Mouse (Mus musculus): ENCODE results near the gene Pnp. TPM values are rescaled to one million over a fixed set of nuclear protein-coding genes. Genes with fewer than 3 reads are reported as not detected.
"Not testable (repeated sequence)": the region's sequence is repeated elsewhere in the genome, so short reads cannot be mapped to it uniquely, and the experiment has no call there.

The Pnp gene
- total and polyA plus RNA-seq, 2 experiments from 2014 or later = 14.4 to 35.9 TPM

- Histone ChIP-seq H3K27me3 (ENCODE audit: insufficient read depth, low read length) (no peaks in the 10 kb centered on the region), H3K9ac (replicated peaks; ENCODE audit: low read length, poor library complexity, severe bottlenecking) (no peak overlapping the region), H3K27ac (ENCODE audit: low read depth, low read length) (no peak overlapping the region), H3K4me1 (ENCODE audit: insufficient read depth, low read length) (no peaks in the 10 kb centered on the region), H3K4me2 (ENCODE audit: low read depth, low read length, poor library complexity, severe bottlenecking) (no peak overlapping the region), H3K36me3 (ENCODE audit: insufficient read depth, low read length) (no peaks in the 10 kb centered on the region), H3K4me3 (ENCODE audit: low read depth, low read length) (no peak overlapping the region), H3K9me3 (ENCODE audit: low read length) (no peaks in the 10 kb centered on the region)
- no peak for DNase-seq (ENCODE audit: low spot score)
- TF ChIP-seq CTCF (IDR thresholded peaks at IDR 0.05) = no peak
- no peak for ATAC-seq (ENCODE audit: low FRiP score)
- 89% methylated on average over 10 of the region's 10 CpGs for WGBS
Observed at GRCm38 (mm10) chr14:50955487-50955886, 24.6 kb downstream of the Pnp start.

- WGBS = 9% methylated on average over 18 of the region's 19 CpGs
- not testable (repeated sequence) for H3K27ac ChIP-seq (ENCODE audit: low read depth, low read length); H3K36me3 ChIP-seq (ENCODE audit: insufficient read depth, low read length); H3K4me3 ChIP-seq (ENCODE audit: low read depth, low read length); H3K9me3 ChIP-seq (ENCODE audit: low read length); H3K4me1 ChIP-seq (ENCODE audit: insufficient read depth, low read length); H3K9ac ChIP-seq (replicated peaks; ENCODE audit: low read length, poor library complexity, severe bottlenecking); H3K27me3 ChIP-seq (ENCODE audit: insufficient read depth, low read length)
- DNase-seq (ENCODE audit: low spot score) (peak; percentile 27), ATAC-seq (ENCODE audit: low FRiP score) (peak; percentile 87)
- H3K4me2 ChIP-seq (ENCODE audit: low read depth, low read length, poor library complexity, severe bottlenecking) = peak within 1 kb of the TSS; percentile 20; the same call in 1 of the 2 replicates
- TF ChIP-seq CTCF (IDR thresholded peaks at IDR 0.05) = peak; percentile 20
Observed at GRCm38 (mm10) chr14:50955942-50956508, 25.1 kb downstream of the Pnp start, which contains the start of gene Pnp2. Pnp2 (plus strand) TSS chr14:50955992.

- H3K27ac ChIP-seq (ENCODE audit: low read depth, low read length); DNase-seq (ENCODE audit: low spot score); H3K27me3 ChIP-seq (ENCODE audit: insufficient read depth, low read length); H3K9ac ChIP-seq (replicated peaks; ENCODE audit: low read length, poor library complexity, severe bottlenecking); ATAC-seq (ENCODE audit: low FRiP score); H3K4me1 ChIP-seq (ENCODE audit: insufficient read depth, low read length); H3K4me3 ChIP-seq (ENCODE audit: low read depth, low read length); H3K36me3 ChIP-seq (ENCODE audit: insufficient read depth, low read length); H3K9me3 ChIP-seq (ENCODE audit: low read length): not testable (repeated sequence)
- 77% methylated on average over 6 of the region's 6 CpGs for WGBS
- H3K4me2 ChIP-seq (ENCODE audit: low read depth, low read length, poor library complexity, severe bottlenecking) = peak overlapping the region; percentile 20; the same call in 1 of the 2 replicates
Observed at GRCm38 (mm10) chr14:50956724-50957123, 25.8 kb downstream of the Pnp start.

- not testable (repeated sequence) for H3K27me3 ChIP-seq (ENCODE audit: insufficient read depth, low read length); DNase-seq (ENCODE audit: low spot score); H3K4me1 ChIP-seq (ENCODE audit: insufficient read depth, low read length); H3K9ac ChIP-seq (replicated peaks; ENCODE audit: low read length, poor library complexity, severe bottlenecking); H3K36me3 ChIP-seq (ENCODE audit: insufficient read depth, low read length); H3K4me3 ChIP-seq (ENCODE audit: low read depth, low read length); H3K27ac ChIP-seq (ENCODE audit: low read depth, low read length); H3K4me2 ChIP-seq (ENCODE audit: low read depth, low read length, poor library complexity, severe bottlenecking); ATAC-seq (ENCODE audit: low FRiP score); H3K9me3 ChIP-seq (ENCODE audit: low read length)
- 70% methylated on average over 3 of the region's 3 CpGs for WGBS
Observed at GRCm38 (mm10) chr14:50957146-50957545, 26.3 kb downstream of the Pnp start.

GRCm38 (mm10) chr14:50958289-50958995 lies 27.6 kb downstream of the Pnp start:
- H3K4me2 ChIP-seq (ENCODE audit: low read depth, low read length, poor library complexity, severe bottlenecking); H3K9ac ChIP-seq (replicated peaks; ENCODE audit: low read length, poor library complexity, severe bottlenecking); H3K9me3 ChIP-seq (ENCODE audit: low read length); H3K4me1 ChIP-seq (ENCODE audit: insufficient read depth, low read length); H3K4me3 ChIP-seq (ENCODE audit: low read depth, low read length); ATAC-seq (ENCODE audit: low FRiP score); H3K27ac ChIP-seq (ENCODE audit: low read depth, low read length); H3K36me3 ChIP-seq (ENCODE audit: insufficient read depth, low read length); DNase-seq (ENCODE audit: low spot score); H3K27me3 ChIP-seq (ENCODE audit: insufficient read depth, low read length): not testable (repeated sequence)
- 88% methylated on average over 5 of the region's 5 CpGs for WGBS

- TF ChIP-seq CTCF (IDR thresholded peaks at IDR 0.05) = no peak
- H3K27me3 ChIP-seq (ENCODE audit: insufficient read depth, low read length) = no peaks in the 10 kb centered on the region
- H3K36me3 ChIP-seq (ENCODE audit: insufficient read depth, low read length) = no peaks in the 10 kb centered on the region
- H3K4me1 ChIP-seq (ENCODE audit: insufficient read depth, low read length) = no peaks in the 10 kb centered on the region
- no peaks in the 10 kb centered on the region for H3K9me3 ChIP-seq (ENCODE audit: low read length)
- no peak overlapping the region for H3K27ac ChIP-seq (ENCODE audit: low read depth, low read length)
- no peak for ATAC-seq (ENCODE audit: low FRiP score)
- no peak overlapping the region for H3K9ac ChIP-seq (replicated peaks; ENCODE audit: low read length, poor library complexity, severe bottlenecking)
- 61% methylated on average over 5 of the region's 5 CpGs for whole genome bisulfite sequencing
- no peak overlapping the region for H3K4me3 ChIP-seq (ENCODE audit: low read depth, low read length)
- no peak for DNase-seq (ENCODE audit: low spot score)
- H3K4me2 ChIP-seq (ENCODE audit: low read depth, low read length, poor library complexity, severe bottlenecking) = no peak overlapping the region
Observed at GRCm38 (mm10) chr14:50968216-50968980, 37.5 kb downstream of the Pnp start.

All from midbrain, postnatal 0 days (tissue).